Mouse (Mus musculus): ENCODE results near the gene Lta. TPM values are rescaled to one million over a fixed set of nuclear protein-coding genes. Genes with fewer than 3 reads are reported as not detected.

The Lta gene
- total RNA-seq, 1 experiment from 2014 or later: not detected

GRCm38 (mm10) chr17:35213071-35213470, 7.9 kb upstream of the Lta start:
- no peak for ATAC-seq (replicated peaks; ENCODE audit: low read depth, poor library complexity, severe bottlenecking)

GRCm38 (mm10) chr17:35210593-35210992, 5.4 kb upstream of the Lta start:
- no peak for ATAC-seq (replicated peaks; ENCODE audit: low read depth, poor library complexity, severe bottlenecking)

- peak; percentile 72 for ATAC-seq (replicated peaks; ENCODE audit: low read depth, poor library complexity, severe bottlenecking)
Measured at GRCm38 (mm10) chr17:35209785-35210535, 4.8 kb upstream of the Lta start.

- no peak for ATAC-seq (replicated peaks; ENCODE audit: low read depth, poor library complexity, severe bottlenecking)
Measured at GRCm38 (mm10) chr17:35205380-35205769, 224 bp upstream of the Lta start.

- ATAC-seq (replicated peaks; ENCODE audit: low read depth, poor library complexity, severe bottlenecking): no peak
Measured at GRCm38 (mm10) chr17:35202442-35202841, 2.7 kb downstream of the Lta start.

- ATAC-seq (replicated peaks; ENCODE audit: low read depth, poor library complexity, severe bottlenecking): peak; percentile 60
Measured at GRCm38 (mm10) chr17:35201787-35202186, 3.4 kb downstream of the Lta start, which contains the start of gene Tnf. Gene Tnf (minus strand): TSS chr17:35202007.

GRCm38 (mm10) chr17:35201128-35201527, 4.0 kb downstream of the Lta start:
- ATAC-seq (replicated peaks; ENCODE audit: low read depth, poor library complexity, severe bottlenecking): no peak

GRCm38 (mm10) chr17:35200398-35200797, 4.8 kb downstream of the Lta start:
- peak; percentile 77 for ATAC-seq (replicated peaks; ENCODE audit: low read depth, poor library complexity, severe bottlenecking)

- ATAC-seq (replicated peaks; ENCODE audit: low read depth, poor library complexity, severe bottlenecking): no peak
Measured at GRCm38 (mm10) chr17:35198946-35199345, 6.2 kb downstream of the Lta start.

- ATAC-seq (replicated peaks; ENCODE audit: low read depth, poor library complexity, severe bottlenecking): no peak
Measured at GRCm38 (mm10) chr17:35198029-35198428, 7.1 kb downstream of the Lta start.

GRCm38 (mm10) chr17:35197126-35197525, 8.0 kb downstream of the Lta start:
- no peak for ATAC-seq (replicated peaks; ENCODE audit: low read depth, poor library complexity, severe bottlenecking)

- ATAC-seq (replicated peaks; ENCODE audit: low read depth, poor library complexity, severe bottlenecking): no peak
Measured at GRCm38 (mm10) chr17:35196321-35196641, 8.9 kb downstream of the Lta start.

GRCm38 (mm10) chr17:35195631-35196320, 9.4 kb downstream of the Lta start:
- peak; percentile 75 for ATAC-seq (replicated peaks; ENCODE audit: low read depth, poor library complexity, severe bottlenecking)

GRCm38 (mm10) chr17:35194844-35195630, 10.1 kb downstream of the Lta start:
- ATAC-seq (replicated peaks; ENCODE audit: low read depth, poor library complexity, severe bottlenecking): no peak

- ATAC-seq (replicated peaks; ENCODE audit: low read depth, poor library complexity, severe bottlenecking): no peak
Measured at GRCm38 (mm10) chr17:35193881-35194843, 11.0 kb downstream of the Lta start, which contains the start of gene Ltb. Gene Ltb (plus strand): TSS chr17:35194439.

- 0 out of 2 replicates have a peak, but pooled peaks have one; percentile 15 for ATAC-seq (replicated peaks; ENCODE audit: low read depth, poor library complexity, severe bottlenecking)
Measured at GRCm38 (mm10) chr17:35192924-35193323, 12.2 kb downstream of the Lta start.

- no peak for ATAC-seq (replicated peaks; ENCODE audit: low read depth, poor library complexity, severe bottlenecking)
Measured at GRCm38 (mm10) chr17:35191723-35192122, 13.4 kb downstream of the Lta start.

GRCm38 (mm10) chr17:35190096-35190495, 15.1 kb downstream of the Lta start:
- ATAC-seq (replicated peaks; ENCODE audit: low read depth, poor library complexity, severe bottlenecking): peak; percentile 20

- ATAC-seq (replicated peaks; ENCODE audit: low read depth, poor library complexity, severe bottlenecking): peak; percentile 50
Measured at GRCm38 (mm10) chr17:35189186-35189585, 16.0 kb downstream of the Lta start.

Measured in common myeloid progenitor, adult 5-6 weeks (primary cell).